Mouse (Mus musculus) right cerebral cortex, postnatal 25 days (tissue): Measurements from ENCODE around the gene Slc39a8.
A peak's percentile ranks its signal among the peaks of the same experiment; 100 is the strongest.

Source experiments
- DNase-seq: peaks from one replicate; pipeline ENCODE4 v3.0.0; 2022

The Slc39a8 gene

GRCm38 (mm10) chr3:135851607-135852006, 26.5 kb downstream of the Slc39a8 start:
- no peak for DNase-seq

DNA sequence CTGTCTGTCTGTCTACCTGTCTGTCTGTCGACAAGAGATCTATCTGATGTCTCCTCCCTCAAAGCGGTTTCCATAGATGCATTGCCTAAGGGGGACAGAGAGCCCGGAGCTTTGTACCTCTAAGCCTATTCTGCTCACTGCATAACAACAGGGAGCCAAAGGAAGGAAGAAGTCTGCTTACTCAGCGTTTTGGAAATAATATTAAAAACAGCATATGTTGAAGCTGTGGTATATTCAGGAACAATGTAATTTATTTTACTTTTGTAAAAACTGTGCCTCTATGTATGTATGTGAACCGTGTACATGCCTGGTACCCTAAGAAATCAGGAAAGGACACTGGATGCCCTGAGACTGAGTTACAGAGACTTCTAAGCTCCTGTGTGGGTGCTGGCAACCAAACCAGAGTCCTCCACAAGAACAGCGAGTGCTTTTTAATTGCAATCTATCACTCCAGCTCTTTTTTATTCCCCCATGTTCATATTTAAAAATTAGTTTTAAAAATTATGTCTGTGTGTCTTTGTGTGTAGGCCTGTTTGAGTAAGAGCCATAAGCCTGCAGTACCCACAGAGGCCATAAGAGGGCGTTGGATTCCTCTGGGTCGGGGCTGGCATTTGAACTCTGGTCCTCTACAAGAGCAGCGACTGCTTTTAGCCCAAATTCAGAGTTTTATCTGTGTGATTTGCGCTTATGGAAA, 28.7 kb downstream of the Slc39a8 start:
- DNase-seq = no peak

DNA sequence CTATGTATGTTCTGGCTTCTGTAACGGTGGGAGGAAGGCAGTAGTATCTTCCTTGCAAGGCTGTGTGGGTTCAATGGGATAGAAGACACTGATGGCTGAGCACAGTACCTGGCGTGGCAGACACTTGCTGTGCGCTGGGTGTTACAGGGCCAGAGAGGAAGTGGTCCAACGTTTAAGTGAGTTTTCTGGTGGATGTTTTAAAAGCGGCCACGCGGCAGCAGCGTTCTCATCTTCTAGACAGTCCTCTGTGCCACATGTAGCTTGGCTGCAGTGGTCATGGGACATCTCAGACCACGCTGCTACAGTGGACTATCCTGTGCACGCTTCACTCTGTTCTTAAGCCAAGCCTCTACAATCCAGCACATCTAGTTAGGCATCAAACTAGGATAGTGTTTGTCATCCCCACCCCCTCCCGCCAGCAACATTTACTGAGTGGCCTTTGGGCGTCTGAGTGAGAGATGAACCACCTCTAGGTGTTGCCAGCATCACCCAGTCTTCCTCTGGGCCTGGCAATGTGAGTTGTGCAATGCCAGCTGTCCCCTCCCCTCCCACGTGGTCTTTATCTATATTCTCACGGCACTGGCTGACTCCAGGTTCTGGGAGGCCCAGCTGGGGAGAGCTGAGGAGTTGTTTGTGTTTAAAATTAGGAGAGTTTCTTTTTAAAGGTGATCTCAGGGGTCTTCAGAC, 29.4 kb downstream of the Slc39a8 start:
- no peak for DNase-seq

DNA sequence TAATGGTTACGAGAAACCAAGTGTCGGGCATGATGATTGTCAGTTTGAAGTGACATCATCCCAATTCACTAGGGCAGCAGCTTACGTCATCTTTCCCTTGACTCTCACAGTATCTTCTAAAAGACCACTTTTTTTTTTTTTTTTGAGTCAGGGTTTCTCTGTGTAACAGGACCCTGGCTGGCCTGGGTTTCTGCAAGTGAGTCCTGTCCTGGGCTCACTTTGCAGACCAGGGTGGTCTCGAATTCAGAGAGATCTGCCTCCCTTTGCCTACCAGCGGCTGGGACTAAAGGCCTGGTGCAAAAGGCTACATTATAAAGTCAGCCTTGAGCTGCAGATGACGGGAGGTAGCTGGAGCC, 29.9 kb downstream of the Slc39a8 start:
- DNase-seq = no peak

- no peak for DNase-seq
These were observed 31.2 kb downstream of the Slc39a8 start for GRCm38 (mm10) chr3:135856303-135856702.

GRCm38 (mm10) chr3:135857134-135857533, 32.1 kb downstream of the Slc39a8 start:
- DNase-seq = no peak

- DNase-seq = peak; percentile 17
These were observed 34.4 kb downstream of the Slc39a8 start for GRCm38 (mm10) chr3:135859431-135859830.

GRCm38 (mm10) chr3:135862804-135863203, 37.7 kb downstream of the Slc39a8 start:
- DNase-seq = peak; percentile 39

- DNase-seq = no peak
These were observed 44.0 kb downstream of the Slc39a8 start for GRCm38 (mm10) chr3:135869041-135869440.

DNA sequence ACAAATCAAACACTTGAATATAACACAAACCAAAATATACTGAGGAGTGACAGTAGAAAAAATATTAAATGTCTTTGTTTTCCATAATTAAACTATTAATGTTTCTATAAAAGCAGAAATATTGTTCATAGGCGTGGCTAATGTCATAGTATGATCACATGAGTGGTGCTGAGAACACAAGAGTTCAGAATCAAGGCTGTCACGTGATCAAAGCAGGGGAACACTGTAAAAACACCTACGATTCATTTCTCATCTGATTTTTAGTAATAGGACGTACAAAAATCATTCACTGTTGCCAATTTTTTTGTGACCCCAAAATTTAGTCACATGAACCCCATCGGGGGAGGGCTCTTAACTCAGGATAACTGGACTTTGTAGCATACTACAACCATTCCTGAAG, 47.2 kb downstream of the Slc39a8 start:
- no peak for DNase-seq

DNA sequence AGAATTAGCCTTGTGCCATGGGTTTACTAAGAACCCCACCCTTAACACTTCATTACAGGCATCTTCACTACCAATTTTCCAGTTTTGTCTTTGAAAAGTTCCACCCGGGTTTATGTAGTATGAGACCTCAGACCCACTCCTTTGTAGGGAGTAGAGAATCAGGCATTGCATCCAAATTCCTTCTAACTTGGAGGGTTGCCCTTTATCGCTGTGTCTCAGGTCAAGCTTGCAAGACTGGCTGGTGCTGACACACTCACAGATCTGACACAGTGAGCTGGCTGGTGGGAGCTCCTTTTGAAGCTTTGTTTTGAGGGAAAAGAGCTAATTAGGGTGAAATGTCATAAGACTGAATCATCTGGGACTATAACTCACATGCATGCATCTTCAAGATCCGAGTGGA, 48.5 kb downstream of the Slc39a8 start:
- no peak for DNase-seq

GRCm38 (mm10) chr3:135878048-135878447, 53.0 kb downstream of the Slc39a8 start:
- DNase-seq = no peak

- no peak for DNase-seq
These were observed 61.0 kb downstream of the Slc39a8 start for GRCm38 (mm10) chr3:135885927-135886658.

DNA sequence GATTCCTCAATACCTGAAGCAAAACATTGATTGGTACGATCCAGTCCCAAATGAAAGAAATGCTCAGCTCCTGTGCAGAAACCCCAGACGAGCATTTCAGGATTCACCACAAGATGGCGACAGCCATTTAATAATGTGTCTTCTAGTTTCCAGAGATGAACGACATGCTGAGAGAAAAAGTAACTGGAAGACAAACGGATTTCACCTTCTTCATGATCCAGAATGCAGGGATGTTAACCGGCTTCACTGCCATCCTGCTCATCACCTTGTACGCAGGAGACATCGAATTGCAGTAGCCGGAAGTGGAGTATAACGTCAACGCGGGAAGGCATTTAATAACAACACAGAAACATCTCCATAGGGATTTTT, 61.6 kb downstream of the Slc39a8 start:
- peak; percentile 81 for DNase-seq

GRCm38 (mm10) chr3:135887033-135887855, 62.2 kb downstream of the Slc39a8 start:
- DNase-seq = no peak

GRCm38 (mm10) chr3:135887856-135888155, 62.7 kb downstream of the Slc39a8 start:
- no peak for DNase-seq

DNA sequence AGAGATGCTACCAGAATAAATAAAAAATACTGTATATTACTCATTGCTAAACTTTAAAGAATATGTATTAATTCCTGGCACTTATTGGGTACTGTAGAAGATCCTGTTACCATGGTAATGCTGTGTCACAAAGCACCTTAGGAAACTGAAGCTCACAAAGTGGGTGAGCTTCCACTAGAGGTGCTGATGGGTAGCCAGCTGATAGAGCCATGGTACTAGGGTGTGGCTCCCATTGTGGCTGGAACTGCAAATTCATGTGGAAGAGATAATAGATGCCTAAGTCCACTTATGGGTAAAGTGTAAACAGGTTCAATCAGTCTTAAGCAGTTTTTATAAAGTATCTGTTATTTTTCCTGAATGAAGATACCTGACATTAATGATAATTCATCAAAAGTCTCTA, 64.3 kb downstream of the Slc39a8 start:
- no peak for DNase-seq

DNA sequence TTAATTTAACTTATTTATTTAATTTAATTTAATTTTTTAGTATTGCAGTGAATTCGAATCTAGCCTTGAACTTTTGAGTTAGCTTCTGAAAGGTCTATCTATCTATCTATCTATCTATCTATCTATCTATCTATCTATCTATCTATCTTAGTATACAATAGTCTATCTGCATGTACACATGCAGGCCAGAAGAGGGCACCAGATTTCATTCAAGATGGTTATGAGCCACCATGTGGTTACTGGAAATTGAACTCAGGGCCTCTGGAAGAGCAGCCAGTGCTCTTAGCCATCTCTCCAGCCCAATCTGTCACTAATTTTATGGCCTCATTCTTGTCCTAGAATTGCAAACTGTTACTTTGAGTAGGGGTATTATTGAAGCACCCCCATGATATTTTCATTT, 78.3 kb downstream of the Slc39a8 start:
- DNase-seq = no peak

- no peak for DNase-seq
These were observed 79.8 kb downstream of the Slc39a8 start for GRCm38 (mm10) chr3:135904881-135905280.

GRCm38 (mm10) chr3:135905729-135906128, 80.7 kb downstream of the Slc39a8 start:
- DNase-seq = no peak

DNA sequence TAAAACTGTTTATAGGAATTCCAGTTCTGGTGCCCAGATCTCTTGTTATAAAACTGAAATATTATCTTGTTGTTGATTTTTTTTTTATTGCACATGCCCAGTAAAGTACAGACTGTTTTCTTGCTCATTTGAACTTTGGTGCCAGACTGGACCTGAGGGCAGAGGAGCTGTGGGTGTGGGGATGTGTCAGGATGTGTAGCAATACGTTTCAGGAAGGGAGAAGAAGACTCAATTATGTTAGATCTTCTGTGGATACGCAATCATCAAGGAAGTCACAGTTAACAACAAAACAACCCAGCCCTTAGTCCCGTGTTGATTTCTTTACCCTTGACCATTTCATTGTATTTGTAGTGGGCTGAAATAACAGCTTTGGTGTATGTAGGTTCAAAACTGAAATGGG, 81.9 kb downstream of the Slc39a8 start:
- DNase-seq = no peak

GRCm38 (mm10) chr3:135915941-135916340, 90.9 kb downstream of the Slc39a8 start:
- DNase-seq = no peak

- no peak for DNase-seq
These were observed 93.6 kb downstream of the Slc39a8 start for GRCm38 (mm10) chr3:135918566-135919180.
